Mouse (Mus musculus): ENCODE data around the gene Akap13. TPM values are rescaled to one million over a fixed set of nuclear protein-coding genes. Genes with fewer than 3 reads are reported as not detected.

The Akap13 gene
- polyA plus RNA-seq (2015; fragmentation: Illumina TruSeq; extraction: RNeasy Lipid Tissue Mini Kit (QIAGEN cat#74804); ENCODE audit: insufficient read depth, low read depth, low replicate concordance), result 6.4 TPM

DNA sequence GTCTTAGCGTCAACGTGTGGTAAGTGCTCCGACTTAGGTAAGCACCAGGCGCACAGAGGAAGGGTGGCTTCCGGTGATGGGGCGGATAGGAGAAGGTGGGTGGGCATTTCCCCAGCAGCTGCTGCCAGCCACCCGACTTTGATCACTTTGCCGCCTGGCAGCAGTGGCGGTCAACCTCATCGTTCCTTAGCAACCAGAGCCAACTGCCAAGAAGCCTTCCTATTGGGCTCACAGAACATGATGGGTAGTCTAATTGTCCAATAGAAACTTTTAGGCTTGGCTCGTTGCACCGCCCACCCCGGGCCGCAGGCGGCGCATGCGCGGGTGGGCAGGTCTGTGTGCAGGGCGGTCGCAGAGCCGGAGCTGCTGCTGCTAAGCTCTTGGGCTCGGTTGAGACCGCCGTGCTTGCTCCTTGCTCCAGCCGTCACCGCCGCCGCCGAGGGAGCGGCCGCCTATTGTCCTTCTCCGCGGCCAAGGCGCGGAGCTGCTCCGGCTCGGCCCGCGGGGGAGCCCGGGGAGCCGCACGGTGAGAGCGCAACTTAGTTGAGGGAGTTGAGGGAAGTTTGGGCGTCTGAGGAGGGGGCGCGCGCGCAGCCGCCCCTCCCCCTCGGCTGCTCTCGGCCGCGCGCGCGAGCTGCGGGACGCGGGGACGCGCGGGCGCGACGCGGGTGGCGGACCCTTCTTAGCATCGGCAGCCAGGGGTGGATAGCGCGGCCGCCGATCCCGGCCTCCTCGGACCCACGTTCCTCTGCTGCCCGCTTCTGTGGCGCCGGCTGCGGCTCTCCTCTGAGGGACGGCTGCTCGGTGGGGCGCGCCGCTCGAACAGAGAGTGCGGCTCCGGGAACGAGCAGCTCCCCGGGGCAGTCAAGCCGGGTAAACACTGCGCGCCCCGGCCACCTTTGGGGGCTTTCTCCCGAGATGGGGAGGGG is at the start of gene Akap13:
TSS of gene Akap13 (plus strand) at position 312 of the 929 bp plus-strand sequence.

Other genes starting within 250 kb of the Akap13 start
- 0.15 TPM for gene Sv2b, start 146.3 kb upstream of the Akap13 start, polyA plus RNA-seq (2015; fragmentation: Illumina TruSeq; extraction: RNeasy Lipid Tissue Mini Kit (QIAGEN cat#74804); ENCODE audit: insufficient read depth, low read depth, low replicate concordance)